Mouse (Mus musculus): ENCODE data around the gene Pigs. TPM values are rescaled to one million over a fixed set of nuclear protein-coding genes. Genes with fewer than 3 reads are reported as not detected.

Pigs gene
- total RNA-seq (2021): 10 to 100 TPM; 56.2 to 62.4 TPM
- long read RNA-seq, experiment 1, transcript Pigs-201 (12 exons, 2,501 nt): major isoform, 88 of 106 reads
- long read RNA-seq, experiment 1, partial matches to known transcripts: 16 of 106 reads
- long read RNA-seq, experiment 1, other reads (novel, unspliced or antisense): 2 of 106 reads
- long read RNA-seq, experiment 2, transcript Pigs-201 (12 exons, 2,501 nt): major isoform, 71 of 110 reads
- long read RNA-seq, experiment 2, partial matches to known transcripts: 36 of 110 reads
- long read RNA-seq, experiment 2, other reads (novel, unspliced or antisense): 3 of 110 reads

- DNase-seq (ENCODE audit: low spot score in 2 of 2): peak; percentile 94 to 95
Measured at GRCm38 (mm10) chr11:78327634-78328511, at the start of gene Pigs. Pigs (plus strand) TSS chr11:78328415.

DNA sequence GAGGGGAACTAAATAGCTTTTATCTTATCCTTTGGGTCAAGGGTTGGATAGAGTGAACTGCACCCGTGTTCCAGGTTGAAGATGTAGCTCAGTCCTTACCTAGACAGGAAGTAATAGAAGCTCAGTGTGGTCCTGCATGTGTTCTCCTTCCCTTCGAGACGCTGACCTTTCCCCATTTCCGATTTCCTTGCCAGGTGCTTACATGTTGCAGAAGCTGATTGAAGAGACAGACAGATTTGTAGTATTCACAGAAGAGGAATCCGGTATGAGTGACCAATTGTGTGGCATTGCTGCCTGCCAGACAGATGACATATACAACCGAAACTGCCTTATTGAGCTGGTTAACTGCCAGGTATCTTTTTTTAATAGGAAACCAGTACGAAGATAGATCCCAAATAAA lies 49.4 kb upstream of the Pigs start:
- DNase-seq (ENCODE audit: low spot score in 2 of 2): no peak

GRCm38 (mm10) chr11:78279586-78279985 lies 48.6 kb upstream of the Pigs start:
- DNase-seq (ENCODE audit: low spot score in 2 of 2): no peak

GRCm38 (mm10) chr11:78289146-78289763 lies 39.0 kb upstream of the Pigs start:
- no peak for DNase-seq (ENCODE audit: low spot score in 2 of 2)

- DNase-seq (ENCODE audit: low spot score in 2 of 2): no peak
Measured at GRCm38 (mm10) chr11:78290654-78291053, 37.6 kb upstream of the Pigs start, which contains the start of gene BC030499. BC030499 (plus strand) TSS chr11:78290841.

DNA sequence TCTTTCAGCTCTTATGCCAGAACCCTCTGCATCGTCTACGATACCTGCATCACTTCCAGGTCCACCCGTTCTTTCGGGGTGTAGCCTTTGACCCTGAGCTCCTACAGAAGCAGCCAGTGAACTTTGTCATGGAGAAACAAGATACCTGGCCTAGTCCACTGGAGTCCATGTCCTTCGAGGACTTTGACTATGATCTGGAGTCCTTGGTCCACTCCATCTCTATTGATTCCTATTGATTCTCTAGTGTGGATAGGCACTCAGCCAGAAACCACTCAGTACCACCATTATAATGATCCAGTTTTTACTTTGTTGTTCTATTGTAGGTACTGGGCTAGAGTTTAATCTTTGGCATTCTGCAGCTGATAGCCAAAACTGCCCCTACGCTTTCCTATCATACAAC lies 33.6 kb upstream of the Pigs start:
- no peak for DNase-seq (ENCODE audit: low spot score in 2 of 2)

DNA sequence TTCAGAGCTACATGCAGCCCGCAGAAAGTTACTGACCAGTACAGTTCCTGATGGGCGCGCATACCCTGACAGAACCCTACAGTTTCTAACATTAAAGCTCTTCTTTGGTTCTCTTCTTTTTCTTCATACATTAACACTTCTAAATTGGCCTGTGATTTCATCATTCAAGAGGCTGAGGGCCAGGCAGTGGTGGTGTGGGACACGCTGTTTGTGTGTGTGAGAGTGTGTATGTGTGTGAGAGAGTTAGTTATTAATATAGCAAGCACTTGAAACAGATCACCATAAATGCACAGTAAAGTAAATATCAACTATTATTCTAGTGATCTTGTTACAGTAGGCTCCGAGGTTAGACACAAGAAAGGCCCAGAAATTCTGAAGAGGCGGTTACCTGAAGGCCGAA lies 27.3 kb upstream of the Pigs start:
- DNase-seq (ENCODE audit: low spot score in 2 of 2): no peak

- peak; percentile 85 to 86 for DNase-seq (ENCODE audit: low spot score in 2 of 2)
Measured at GRCm38 (mm10) chr11:78301357-78302084, 26.7 kb upstream of the Pigs start, which contains the start of gene Spag5. Spag5 (plus strand) TSS chr11:78301529.

- DNase-seq (ENCODE audit: low spot score in 2 of 2): no peak
Measured at GRCm38 (mm10) chr11:78305272-78305671, 22.9 kb upstream of the Pigs start.

DNA sequence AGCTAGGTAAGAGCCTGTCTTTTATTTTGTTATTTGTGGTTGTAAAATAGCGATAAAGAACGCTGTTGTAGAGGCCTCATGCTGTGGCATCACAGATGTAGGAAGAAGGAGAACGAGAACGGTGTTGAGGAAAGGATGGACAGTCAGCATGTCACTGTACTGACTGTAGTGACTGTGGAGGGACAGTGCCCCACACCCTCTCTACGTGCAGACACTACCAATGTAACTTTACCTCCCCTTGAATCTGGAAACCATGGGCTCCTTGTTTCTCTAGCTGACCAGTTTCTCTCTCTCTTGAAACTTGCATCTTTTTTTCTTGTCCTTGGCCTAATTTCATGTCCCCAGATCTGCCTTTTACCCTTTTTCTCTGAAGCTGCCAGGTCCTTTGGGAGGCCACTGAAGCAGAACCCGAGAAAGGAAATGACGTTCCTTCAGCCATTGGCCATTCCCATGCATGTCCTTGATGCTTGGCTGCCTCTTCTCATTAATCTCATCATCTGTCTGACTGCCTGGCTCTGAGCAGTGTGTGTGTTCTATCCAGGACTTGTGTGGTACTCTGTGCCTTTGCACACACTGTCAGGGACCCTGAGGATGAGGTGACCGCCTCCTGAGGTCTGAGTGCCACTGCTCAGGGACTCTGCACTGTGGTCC lies 17.2 kb upstream of the Pigs start:
- DNase-seq (ENCODE audit: low spot score in 2 of 2): no peak

GRCm38 (mm10) chr11:78313662-78314061 lies 14.6 kb upstream of the Pigs start:
- DNase-seq (ENCODE audit: low spot score in 2 of 2): no peak

GRCm38 (mm10) chr11:78318411-78318810 lies 9.8 kb upstream of the Pigs start:
- DNase-seq (ENCODE audit: low spot score in 2 of 2): no peak

GRCm38 (mm10) chr11:78322076-78322831 lies 6.0 kb upstream of the Pigs start:
- no peak for DNase-seq (ENCODE audit: low spot score in 2 of 2)

DNA sequence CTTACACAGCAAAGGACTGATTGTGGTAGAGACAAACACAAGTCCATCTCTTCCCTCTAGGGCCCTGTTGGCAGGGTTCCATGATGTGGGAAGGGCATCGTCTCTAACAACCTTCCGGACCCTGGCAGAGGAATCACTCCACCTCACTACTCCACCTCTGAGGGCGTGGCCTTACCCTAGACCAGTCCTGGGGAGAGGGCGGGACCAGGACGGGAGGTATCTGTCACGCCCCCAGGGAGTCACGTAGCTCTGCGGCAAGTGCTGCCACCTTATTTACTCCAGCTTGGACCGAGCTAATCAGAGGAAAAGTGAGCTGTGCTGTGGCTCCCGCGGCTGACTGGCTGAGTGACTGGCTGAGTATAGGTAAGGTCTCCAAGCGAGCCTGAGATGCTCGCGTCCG lies 5.4 kb upstream of the Pigs start, which contains the start of gene Aldoc:
Gene Aldoc (plus strand): TSS at position 109 of the 400 bp plus-strand sequence.
- peak; percentile 60 to 75 for DNase-seq (ENCODE audit: low spot score in 2 of 2)

- no peak for DNase-seq (ENCODE audit: low spot score in 2 of 2)
Measured at GRCm38 (mm10) chr11:78324000-78324785, 4.0 kb upstream of the Pigs start.

DNA sequence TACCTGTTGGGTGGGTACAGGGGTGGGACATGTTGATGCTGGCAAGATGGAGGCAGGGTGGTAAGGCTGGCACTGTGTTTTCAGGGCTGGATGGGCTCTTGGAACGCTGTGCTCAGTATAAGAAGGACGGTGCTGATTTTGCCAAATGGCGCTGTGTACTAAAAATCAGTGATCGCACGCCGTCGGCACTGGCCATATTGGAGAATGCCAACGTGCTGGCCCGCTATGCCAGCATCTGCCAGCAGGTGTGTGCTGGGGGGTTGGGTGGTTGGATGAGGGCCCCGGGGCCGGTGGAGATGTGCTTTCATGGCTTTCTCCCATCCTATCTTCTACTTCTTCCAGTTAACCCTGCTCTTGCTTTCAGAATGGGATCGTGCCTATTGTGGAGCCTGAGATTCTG lies 3.2 kb upstream of the Pigs start:
- no peak for DNase-seq (ENCODE audit: low spot score in 2 of 2)

DNA sequence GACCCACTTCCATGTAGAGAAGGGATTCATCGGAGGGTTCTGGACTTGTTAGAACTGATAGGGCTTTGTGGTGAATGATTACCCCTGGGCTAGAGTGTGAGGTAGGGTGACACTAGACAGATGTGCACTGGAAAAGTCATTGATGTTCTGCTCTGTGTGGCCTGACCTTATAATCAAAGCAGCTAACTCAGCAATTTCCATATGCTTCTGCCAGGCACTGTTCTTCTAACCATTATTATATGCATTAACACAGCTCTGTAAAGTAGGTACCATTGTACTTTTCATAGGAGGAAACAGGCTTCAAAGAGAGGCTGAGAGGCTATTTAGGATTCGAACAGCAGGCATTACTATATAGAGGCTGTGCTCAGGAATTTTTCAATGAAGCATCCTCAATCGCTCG lies 1.0 kb upstream of the Pigs start:
- no peak for DNase-seq (ENCODE audit: low spot score in 2 of 2)

DNA sequence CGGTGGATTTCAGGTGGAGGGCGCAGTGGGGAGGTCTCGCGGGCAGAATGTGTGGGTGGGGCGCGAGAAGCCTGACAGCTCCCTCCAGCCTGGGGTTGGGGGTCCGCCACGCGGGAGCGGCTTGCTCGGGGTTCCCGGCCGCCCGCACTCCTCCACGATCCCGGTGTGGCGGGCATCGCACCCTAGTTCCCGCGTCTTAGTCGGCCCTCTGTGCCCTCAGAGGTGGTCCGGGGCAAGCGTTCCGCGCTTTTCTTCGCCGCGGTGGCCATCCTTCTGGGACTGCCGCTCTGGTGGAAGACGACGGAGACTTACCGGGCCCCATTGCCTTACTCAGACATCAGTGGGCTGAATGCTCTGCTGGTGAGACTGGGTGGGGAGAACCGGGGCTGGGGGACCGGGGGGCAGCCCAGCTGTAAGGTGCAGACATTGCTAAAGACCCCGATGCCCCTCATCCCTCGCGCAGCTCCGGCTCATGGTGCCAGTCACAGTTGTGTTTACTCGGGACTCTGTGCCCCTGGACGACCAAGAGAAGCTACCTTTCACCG lies 369 bp downstream of the Pigs start:
- DNase-seq (ENCODE audit: low spot score in 2 of 2): no peak

- DNase-seq (ENCODE audit: low spot score in 2 of 2): no peak
Measured at GRCm38 (mm10) chr11:78332676-78333075, 4.5 kb downstream of the Pigs start.

Measured in adrenal gland, adult 18-20 months (tissue).